Mouse (Mus musculus) cortical plate, adult 2 months (tissue): ENCODE data around the gene Sult2a3.
"Not testable (repeated sequence)": the region's sequence is repeated elsewhere in the genome, so short reads cannot be mapped to it uniquely, and the experiment has no call there.

ENCODE experiments used
- CTCF ChIP-seq: fragments of 200-500 bp; IDR thresholded peaks from 2 replicates; pipeline ENCODE4 v1.5.1; 2011; ENCODE audit warnings: mild to moderate bottlenecking, control low read depth, low read length; ENCODE audit not compliant: insufficient read depth; ENCODE audit errors: extremely low read depth
- POLR2A ChIP-seq: fragments of 200-500 bp; IDR thresholded peaks from 2 replicates; pipeline ENCODE4 v1.6.1; 2011; ENCODE audit warnings: mild to moderate bottlenecking, low read length, control low read depth; ENCODE audit not compliant: insufficient read depth; ENCODE audit errors: extremely low read depth

DNA sequence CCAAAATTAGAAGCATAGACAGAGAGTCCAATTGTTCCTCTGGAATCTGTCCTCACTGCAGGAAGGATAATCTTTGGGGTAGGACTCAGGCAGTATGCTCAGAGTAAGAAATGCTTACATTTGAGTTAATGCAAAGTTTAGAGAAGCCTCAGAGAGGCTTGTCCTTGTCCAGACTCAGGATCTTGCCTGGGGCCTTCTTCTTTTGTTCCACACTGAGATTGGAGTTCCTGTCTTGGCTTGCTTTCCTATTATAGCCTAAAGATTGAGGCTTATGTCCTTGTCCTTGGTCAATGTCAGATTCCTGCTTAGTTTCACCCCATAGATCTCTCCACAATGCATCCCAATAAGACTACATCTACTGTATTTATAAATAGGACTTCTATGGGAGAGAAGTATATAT is 92.0 kb downstream of the Sult2a3 start:
- not testable (repeated sequence) for TF ChIP-seq CTCF, POLR2A
